Mouse (Mus musculus): ENCODE measurements around the gene Mark3.
"Not testable (repeated sequence)": the region's sequence is repeated elsewhere in the genome, so short reads cannot be mapped to it uniquely, and the experiment has no call there.

Gene Mark3

DNA sequence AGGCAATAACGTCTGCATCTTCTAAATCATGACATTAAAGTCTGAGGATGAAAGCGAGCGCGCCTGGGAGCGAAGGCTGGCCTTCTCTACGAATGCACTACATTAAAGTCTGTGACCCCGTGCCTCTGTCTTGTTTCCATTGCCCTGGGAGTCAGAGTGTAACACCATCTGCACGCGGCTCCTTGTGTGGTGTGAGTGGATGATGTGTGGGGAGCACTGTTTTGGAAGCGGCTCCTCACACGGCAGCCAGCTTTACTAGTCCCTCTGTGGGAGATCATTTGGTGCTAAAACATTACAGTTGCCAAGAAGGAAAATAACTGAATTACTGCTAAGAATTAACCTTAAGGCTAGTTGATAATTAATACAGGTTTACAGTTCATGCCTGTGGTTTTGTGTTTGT is 81.4 kb downstream of the Mark3 start:
- no peak for DNase-seq

DNA sequence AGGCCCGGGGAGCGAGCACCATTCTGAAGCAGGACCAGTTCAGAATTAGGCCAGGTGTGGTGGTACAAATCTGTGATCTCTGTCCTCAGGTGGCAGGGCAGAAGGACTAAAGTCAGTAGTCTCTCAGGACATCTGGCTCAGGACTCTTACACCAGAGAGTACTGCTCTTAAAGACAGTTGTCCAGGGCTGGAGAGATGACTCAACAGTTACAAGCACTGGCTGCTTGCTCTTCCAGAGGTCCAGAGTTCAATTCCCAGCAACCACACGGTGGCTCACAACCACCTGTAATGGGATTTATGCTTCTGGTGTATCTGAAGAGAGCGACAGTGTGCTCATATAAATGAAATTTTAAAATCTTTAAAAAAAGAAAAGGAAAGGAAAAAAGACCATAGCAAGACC is 85.0 kb downstream of the Mark3 start:
- no peak for DNase-seq

GRCm38 (mm10) chr12:111660628-111661027 is 86.3 kb downstream of the Mark3 start:
- no peak for DNase-seq

DNA sequence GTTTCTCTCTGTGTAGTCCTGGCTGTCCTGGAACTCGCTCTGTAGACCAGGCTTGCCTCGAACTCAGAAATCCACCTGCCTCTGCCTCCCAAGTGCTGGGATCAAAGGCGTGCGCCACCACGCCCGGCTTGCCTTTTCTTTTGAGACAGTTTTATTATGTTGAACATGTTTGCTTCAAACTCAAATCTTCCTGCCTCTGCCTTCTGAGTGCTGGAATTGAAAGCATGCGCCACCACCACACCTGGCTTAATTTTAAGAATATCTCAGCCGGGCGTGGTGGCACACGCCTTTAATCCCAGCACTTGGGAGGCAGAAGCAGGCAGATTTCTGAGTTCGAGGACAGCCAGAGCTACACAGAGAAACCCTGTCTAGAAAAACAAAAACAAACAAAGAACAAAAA is 87.2 kb downstream of the Mark3 start:
- DNase-seq = not testable (repeated sequence)

DNA sequence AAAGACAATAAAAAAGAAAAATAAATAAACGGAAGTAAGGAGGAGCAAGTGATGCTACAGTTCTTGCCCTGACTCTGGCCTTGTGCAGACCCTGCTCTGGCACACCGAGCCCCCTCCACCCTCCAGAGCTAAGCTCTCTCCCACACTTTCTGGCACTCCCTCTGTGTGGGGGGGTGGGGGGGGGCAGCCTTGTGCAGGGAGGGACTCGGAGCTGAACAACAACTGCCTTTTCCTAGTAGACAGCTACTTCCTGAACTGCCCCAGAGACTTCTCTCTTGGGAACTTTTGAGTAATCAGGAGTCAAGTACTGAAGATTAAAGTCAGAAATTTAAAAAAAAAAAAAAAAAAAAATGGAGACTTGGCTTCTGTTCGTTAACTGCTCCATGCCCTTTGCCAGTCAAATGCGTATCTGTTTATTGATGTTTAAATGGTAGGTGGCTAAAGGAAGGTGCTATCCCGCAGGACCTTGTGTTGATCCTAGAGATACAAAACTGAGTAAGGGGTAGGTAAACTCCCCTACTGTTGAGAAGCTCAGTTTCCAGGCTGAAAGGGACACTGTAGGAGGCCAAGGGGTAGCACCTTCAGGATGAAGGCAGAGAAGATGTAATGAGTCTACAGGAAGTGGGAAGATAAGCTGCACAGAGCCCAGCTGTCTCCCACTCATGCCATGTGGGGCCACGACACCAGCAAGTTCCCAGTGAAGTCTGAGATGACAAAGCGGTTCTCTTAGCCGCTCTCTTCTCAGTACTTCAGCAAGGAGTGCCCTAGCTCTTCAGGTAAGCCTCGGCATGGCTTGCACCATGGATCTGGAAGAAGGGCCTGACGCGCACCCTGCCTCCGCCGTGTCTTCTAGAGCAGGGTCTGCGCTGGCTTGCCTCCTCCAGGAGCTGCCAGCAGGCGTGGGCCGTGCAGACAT is 89.2 kb downstream of the Mark3 start:
- DNase-seq = no peak

DNA sequence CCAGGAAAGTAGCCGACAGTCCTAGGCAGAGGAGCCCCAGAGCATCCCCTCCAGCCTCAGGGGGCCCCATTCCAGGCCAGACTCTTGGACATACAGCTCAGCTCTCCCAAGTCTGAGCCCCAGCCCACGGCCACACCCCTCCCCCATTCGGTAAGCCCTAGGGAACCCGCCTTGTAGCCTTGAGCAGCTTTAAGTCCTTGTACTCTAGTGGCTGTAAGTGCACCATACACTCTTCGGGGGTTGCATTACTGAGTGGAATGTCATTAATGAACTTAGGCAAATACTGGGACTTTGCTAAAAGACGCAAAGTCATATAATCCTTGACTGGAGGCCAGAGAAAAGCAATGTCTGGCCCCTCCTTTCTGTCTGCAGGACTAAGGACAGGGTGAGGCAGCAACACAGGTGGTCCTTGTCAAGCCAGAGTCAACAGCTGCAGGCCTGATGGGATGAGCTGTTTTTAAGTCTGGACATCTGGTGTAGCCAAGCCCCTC is 89.9 kb downstream of the Mark3 start:
- DNase-seq = peak; percentile 66 to 88

DNA sequence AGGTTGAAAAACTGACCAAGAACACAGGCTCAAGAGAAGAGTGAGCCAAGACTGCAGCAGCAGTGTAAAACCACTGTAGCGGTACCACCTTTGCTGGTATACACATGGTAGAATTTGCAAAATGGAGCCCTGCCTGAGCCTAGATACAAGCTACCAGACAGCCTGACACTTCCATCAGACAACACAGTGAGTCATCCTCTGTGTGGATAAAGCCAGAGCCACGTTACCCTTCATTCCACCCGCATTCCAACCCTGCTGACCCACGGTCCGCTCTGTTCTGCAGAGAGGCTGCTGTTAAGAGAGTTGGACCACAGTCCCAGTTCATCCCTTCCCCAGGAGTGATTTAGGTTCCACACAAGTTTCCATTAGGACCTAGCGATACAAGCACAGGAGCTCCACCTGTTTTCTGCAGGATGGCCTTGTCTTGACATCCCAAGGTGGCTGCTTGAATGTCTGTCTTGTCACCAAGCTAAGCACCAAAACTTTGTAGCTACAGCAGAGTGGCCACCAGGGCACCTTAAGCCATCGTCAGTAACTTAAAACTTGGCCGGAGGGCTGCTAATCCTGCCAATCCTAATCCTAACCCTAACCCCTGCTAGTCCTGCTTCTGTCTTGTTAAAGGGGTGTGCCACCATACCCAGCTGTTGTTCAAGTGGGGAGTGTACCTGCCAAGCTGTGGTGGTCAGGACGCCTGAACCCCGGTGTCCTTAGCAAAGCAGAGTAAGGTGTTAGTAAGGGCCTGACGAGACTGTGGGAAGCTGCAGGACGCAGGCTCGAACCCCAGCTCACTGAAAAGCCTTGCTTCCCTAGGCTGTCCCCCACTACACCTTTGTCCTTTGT is 90.9 kb downstream of the Mark3 start:
- DNase-seq = no peak

GRCm38 (mm10) chr12:111666380-111666779 is 92.1 kb downstream of the Mark3 start:
- no peak for DNase-seq

DNA sequence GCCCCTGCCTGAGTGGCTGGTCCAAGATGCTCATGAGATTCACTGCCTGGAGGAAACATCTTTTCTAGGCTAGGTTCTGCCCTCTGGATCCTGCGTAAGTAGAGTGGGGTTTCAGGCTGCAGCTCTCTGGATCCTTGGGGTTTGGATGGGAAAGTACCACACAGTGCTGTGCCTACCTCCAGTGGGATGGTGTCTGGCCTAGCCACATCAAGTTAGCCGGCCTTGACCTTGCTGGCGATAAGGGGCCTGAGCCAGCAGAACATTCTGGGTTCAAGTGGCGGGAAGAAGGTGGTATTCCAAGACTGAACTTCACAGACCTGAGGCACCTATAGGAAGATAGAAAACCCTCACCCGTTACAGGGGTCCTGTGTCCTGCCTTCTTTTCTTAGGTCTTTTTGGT is 93.1 kb downstream of the Mark3 start:
- DNase-seq = no peak

DNA sequence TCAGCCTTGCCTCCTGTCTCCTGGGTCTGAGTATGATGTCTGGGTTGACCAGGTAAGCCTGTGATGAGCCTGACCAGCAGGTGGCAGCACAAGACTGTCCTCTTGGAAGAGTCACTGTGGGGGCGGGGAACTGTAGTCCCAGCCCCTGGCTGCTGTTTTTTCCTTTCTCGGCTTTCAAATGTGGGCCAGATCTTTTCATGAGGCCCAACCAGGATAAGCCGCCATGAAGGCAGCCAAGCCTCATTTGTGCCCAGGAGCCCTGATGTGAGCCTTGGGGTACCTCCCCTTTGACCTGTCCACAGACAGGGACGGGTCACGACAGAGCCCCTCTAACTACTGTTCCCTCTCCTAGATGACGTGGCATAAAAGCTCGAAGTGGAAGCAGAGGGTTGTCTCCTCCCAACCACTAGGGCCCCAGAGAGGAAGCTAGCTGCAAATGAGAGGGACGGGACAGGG is 94.2 kb downstream of the Mark3 start:
- peak; percentile 91 to 96 for DNase-seq

GRCm38 (mm10) chr12:111669000-111669788 is 94.9 kb downstream of the Mark3 start:
- peak in 1 of 2 experiments; percentile 44 for DNase-seq

GRCm38 (mm10) chr12:111669961-111670360 is 95.6 kb downstream of the Mark3 start:
- no peak for DNase-seq

DNA sequence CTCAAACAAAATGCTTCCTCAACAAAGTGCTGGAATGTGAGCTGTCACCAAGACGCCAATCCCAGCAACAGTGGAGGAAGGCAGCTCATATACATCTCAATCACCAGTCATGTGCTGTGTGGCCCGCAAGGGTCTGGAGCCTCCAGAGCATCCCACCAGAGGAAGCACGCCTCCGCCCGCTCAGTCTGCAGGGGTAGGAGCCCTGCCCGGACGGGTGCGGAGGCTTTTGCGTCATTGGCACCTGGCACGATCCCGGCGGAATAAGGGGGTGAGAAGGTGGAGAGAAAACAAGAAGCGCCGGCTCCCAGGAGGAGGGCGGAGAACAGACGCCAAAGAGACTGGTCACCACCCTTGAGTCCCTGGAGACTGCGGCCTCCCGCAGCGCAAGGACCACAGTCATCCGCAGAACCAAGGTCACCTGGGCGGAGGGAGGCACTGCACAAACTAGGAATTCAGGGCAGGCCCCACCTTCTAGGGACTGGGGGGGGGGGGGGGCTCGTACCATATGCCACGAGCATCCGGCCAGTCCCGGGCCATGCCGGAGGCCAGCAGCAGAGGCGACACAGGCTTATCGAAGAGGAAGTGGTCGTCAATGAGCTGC is 96.1 kb downstream of the Mark3 start:
- peak; percentile 57 to 64 for DNase-seq

GRCm38 (mm10) chr12:111670976-111671375 is 96.7 kb downstream of the Mark3 start:
- DNase-seq = no peak

DNA sequence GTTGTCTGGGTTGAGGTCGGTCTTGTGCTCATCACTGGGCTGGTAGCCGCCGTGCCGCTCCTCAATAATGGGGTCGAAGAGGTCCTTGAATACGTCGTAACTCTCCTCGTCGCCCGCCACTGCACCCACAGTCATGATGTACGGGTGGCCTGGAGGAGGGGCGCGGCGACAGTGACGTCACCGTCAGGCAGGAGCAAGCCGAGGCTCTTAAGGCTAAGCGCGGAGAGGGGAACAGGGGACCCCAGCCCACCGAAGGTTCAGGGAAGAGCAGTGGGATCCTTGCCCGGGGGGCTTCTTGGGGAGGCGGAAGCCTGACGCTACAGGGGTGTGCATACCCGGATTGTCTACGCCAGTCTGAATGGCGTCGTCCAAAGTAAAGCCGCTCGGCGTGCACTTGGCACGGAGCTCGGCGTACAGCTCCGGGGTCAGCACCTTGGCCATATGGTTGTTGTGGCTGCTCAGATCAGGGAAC is 97.1 kb downstream of the Mark3 start:
- DNase-seq = peak; percentile 69 to 72

GRCm38 (mm10) chr12:111672176-111672575 is 97.9 kb downstream of the Mark3 start, which contains the start of gene Ckb:
TSS of gene Ckb (minus strand) at chr12:111672338.
- DNase-seq = peak; percentile 76 to 87

DNA sequence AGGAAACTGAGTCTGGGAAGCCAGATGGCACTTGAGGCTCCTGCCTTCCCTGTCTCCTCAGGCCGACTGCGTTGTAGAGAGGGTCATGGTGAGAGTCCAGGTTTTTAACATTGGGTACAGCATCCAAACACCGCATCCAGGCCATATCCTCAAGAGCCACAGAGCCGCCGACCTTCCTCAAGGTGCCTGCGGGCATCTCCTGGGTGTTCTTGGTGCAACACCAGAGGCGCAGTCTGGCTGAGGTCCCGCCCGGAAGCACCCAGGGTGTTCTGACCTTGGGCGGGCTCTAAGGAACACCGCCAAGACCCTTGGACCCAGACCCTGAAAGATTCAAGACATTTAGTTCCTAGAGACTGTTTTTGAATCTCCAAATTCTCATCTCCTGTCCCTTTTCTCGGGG is 98.3 kb downstream of the Mark3 start:
- no peak for DNase-seq

DNA sequence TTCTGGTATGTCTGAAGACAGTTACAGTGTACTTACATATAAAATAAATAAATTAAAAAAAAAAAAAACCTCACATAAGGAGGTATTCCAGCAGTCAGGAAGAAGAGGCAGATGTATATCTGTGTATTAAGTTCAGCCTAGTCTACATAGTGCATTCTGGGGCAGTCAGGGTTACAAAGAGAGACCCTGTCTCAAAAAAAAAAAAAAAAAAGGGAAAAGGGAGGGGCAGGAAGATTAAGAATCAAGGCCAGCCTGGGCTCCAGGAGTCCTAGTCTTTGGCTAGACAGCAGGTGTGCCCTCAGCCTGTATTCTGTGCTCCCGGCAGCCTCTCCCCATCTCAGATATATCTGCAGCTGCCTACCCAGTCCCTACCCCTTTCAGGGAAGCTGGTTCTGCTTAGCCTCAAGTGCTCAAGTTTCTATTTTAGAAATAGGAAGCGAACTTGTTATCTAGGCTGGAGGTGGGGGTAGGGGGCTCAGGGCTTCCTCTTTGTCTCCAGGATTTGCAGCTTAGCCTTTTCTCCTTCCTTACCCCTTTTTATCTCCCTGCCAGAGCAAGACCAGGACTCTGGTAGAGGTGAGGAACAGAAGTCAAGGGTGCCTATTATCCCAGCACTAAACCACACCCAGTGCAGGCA is 100.6 kb downstream of the Mark3 start:
- DNase-seq = no peak

- DNase-seq = no peak
These were observed 101.7 kb downstream of the Mark3 start for GRCm38 (mm10) chr12:111675797-111676580.

DNA sequence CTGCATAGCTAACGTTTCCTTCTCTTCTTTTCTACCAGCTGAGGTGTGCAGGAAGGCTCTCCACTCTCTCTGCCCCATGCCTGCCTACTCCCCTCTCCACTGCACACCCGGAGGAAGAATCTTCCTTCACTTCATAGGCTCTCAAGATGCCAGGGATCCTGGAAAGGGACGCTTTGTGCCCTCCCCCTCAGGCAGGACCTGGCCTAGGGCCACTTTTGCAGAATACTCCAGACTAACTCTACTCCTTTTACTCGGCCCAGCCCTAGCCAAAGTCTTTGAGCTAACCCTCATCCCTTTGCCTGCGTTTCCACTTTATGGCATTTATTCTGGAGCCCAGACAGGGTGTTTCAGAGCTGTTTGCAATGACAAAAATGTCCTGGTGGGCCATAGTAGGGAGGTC is 103.1 kb downstream of the Mark3 start:
- peak in 1 of 2 experiments; percentile 57 for DNase-seq
